ENCODE assay signal across 24 mouse cellular contexts in the genomic region with DNA sequence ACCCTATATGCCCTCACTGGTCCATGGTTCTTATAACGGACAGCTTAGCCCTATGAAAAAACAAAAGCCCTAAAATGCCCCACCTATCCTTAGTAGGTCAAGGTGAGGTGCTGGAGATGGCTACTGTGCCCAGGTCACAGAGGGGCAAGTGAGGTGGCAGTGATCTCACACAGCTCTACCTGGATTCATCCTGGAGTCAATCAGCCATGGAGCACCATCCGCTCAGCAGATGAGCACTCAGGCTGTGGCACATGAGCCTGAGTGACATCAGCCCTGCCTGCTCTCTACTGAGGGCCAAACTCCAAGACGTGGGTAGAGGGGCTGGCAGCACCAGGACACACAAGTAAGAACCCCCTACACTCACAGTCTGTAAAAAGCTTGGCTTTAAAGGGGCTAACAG.
DNase-seq lines count a peak whose midpoint lies in the region; ATAC-seq and TF ChIP-seq lines count a peak whose summit lies in the region.
"Had no signal": no experiment of that assay in that cellular context is flagged by ENCODE, and none has a peak within 500 bp of the region (broad histone marks: within the 10 kb centered on the region; RNA-seq: fewer than 3 reads in every experiment).

No protein-coding gene starts in this region.

- ATAC-seq in forebrain, embryonic 11.5 days (replicated peaks; ENCODE audit: low FRiP score): no peak
- ATAC-seq in forebrain, embryonic 12.5 days (ENCODE audit: low FRiP score): no peak
- ATAC-seq: activated CD4-positive, CD25-positive, alpha-beta regulatory T cell, adult 4 months; CD4-positive, CD25-positive, alpha-beta regulatory T cell, adult 4 months; forebrain, embryonic 13.5 days; forebrain, embryonic 15.5 days; Patski had no signal

- H3K36me3 ChIP-seq in forebrain, embryonic 11.5 days (ENCODE audit: control insufficient read depth, insufficient read depth, low read length): no peaks in the 10 kb centered on the region; the same call in 1 of the 2 replicates
- peaks cover 38% of the 10 kb centered on the region for H3K36me3 ChIP-seq in forebrain, embryonic 12.5 days (replicated peaks)
- H3K36me3 ChIP-seq in heart, embryonic 10.5 days: peaks cover 53% of the 10 kb centered on the region

- H3K9ac ChIP-seq in forebrain, embryonic 11.5 days (ENCODE audit: low read length): no peak overlapping the region
- H3K9ac ChIP-seq in forebrain, embryonic 12.5 days: no peak overlapping the region
- H3K9ac ChIP-seq: embryonic facial prominence, embryonic 12.5 days; forebrain, embryonic 13.5 days; forebrain, embryonic 15.5 days; forebrain, postnatal 0 days had no signal

- H3K4me3 ChIP-seq in cerebellum, adult 2 months (replicated peaks; ENCODE audit: insufficient read depth, low read depth, low read length): no peak overlapping the region
- no peak overlapping the region for H3K4me3 ChIP-seq in forebrain, embryonic 11.5 days (ENCODE audit: low read depth, low read length)
- no peak overlapping the region for H3K4me3 ChIP-seq in forebrain, embryonic 12.5 days (replicated peaks)
- H3K4me3 ChIP-seq in heart, embryonic 10.5 days: no peak overlapping the region
- H3K4me3 ChIP-seq: embryonic facial prominence, embryonic 10.5 days; embryonic facial prominence, embryonic 12.5 days; forebrain, embryonic 13.5 days; forebrain, embryonic 15.5 days had no signal

- no peak overlapping the region for H3K4me2 ChIP-seq in forebrain, embryonic 11.5 days (ENCODE audit: low read depth, low read length, severe bottlenecking)
- no peak overlapping the region for H3K4me2 ChIP-seq in forebrain, embryonic 12.5 days
- H3K4me2 ChIP-seq: embryonic facial prominence, embryonic 12.5 days; forebrain, embryonic 13.5 days; forebrain, embryonic 15.5 days had no signal

- TF ChIP-seq CTCF in cerebellum, adult 2 months (IDR thresholded peaks at IDR 0.05; ENCODE audit: borderline replicate concordance, insufficient read depth, low read depth, low read length): no peak

- H3K9me3 ChIP-seq in forebrain, embryonic 11.5 days (ENCODE audit: control insufficient read depth, low read length): no peaks in the 10 kb centered on the region
- H3K9me3 ChIP-seq in forebrain, embryonic 12.5 days: no peaks in the 10 kb centered on the region
- no peaks in the 10 kb centered on the region for H3K9me3 ChIP-seq in heart, embryonic 10.5 days
- H3K9me3 ChIP-seq: embryonic facial prominence, embryonic 10.5 days; embryonic facial prominence, embryonic 12.5 days; forebrain, embryonic 13.5 days; forebrain, embryonic 15.5 days; G1E had no signal

- peaks cover 31% of the 10 kb centered on the region for H3K4me1 ChIP-seq in cerebellum, adult 2 months (ENCODE audit: control insufficient read depth, insufficient read depth, low read length)
- H3K4me1 ChIP-seq in forebrain, embryonic 11.5 days (replicated peaks; ENCODE audit: control insufficient read depth, insufficient read depth, low read length): no peaks in the 10 kb centered on the region
- H3K4me1 ChIP-seq in forebrain, embryonic 12.5 days: peaks cover 14% of the 10 kb centered on the region
- peaks cover 43% of the 10 kb centered on the region for H3K4me1 ChIP-seq in heart, embryonic 10.5 days

- 0 out of 2 replicates have a peak overlapping the region, but pooled peaks have one; percentile 23 for H3K27ac ChIP-seq in cerebellum, adult 2 months (ENCODE audit: insufficient read depth, low read length)
- H3K27ac ChIP-seq in forebrain, embryonic 11.5 days (ENCODE audit: low read depth, low read length): no peak overlapping the region
- H3K27ac ChIP-seq in forebrain, embryonic 12.5 days: no peak overlapping the region
- H3K27ac ChIP-seq in heart, embryonic 10.5 days: no peak overlapping the region
- H3K27ac ChIP-seq: embryonic facial prominence, embryonic 10.5 days; embryonic facial prominence, embryonic 12.5 days; forebrain, embryonic 13.5 days; forebrain, embryonic 15.5 days had no signal

- peak in 1 of 2 experiments; percentile 23 for DNase-seq in cerebellum, adult 2 months
- no peak for DNase-seq in cerebellum, postnatal 36 days
- peak; percentile 27 for DNase-seq in forebrain, embryonic 11.5 days (ENCODE audit: low spot score)
- DNase-seq in heart, embryonic 10.5 days (ENCODE audit: low spot score): peak; percentile 63
- DNase-seq in heart, adult 8-10 months (ENCODE audit: low spot score): no peak
- peak; percentile 1 for DNase-seq in right cerebral cortex, postnatal 4 days
- DNase-seq in right cerebral cortex, adult 18-20 months: no peak
- DNase-seq: adrenal gland, adult 8-10 months; adrenal gland, postnatal 14 days; adrenal gland, postnatal 36 days; B cell, adult 2 months; cerebellum, adult 11-12 months; cerebellum, adult 8-10 months; forebrain, postnatal 0 days had no signal

- 44% methylated on average over 3 of the region's 3 CpGs for WGBS in cerebellum, adult 2 months
- WGBS in forebrain, embryonic 11.5 days: 96% methylated on average over 3 of the region's 3 CpGs
- 86% methylated on average over 3 of the region's 3 CpGs for WGBS in forebrain, embryonic 12.5 days
- 88% methylated on average over 3 of the region's 3 CpGs for WGBS in heart, embryonic 10.5 days

- no peaks in the 10 kb centered on the region for H3K27me3 ChIP-seq in cerebellum, adult 2 months (ENCODE audit: control insufficient read depth, insufficient read depth, low read length)
- H3K27me3 ChIP-seq in forebrain, embryonic 11.5 days (ENCODE audit: control insufficient read depth, insufficient read depth, low read length): no peaks in the 10 kb centered on the region
- H3K27me3 ChIP-seq in forebrain, embryonic 12.5 days: no peaks in the 10 kb centered on the region
- no peaks in the 10 kb centered on the region for H3K27me3 ChIP-seq in heart, embryonic 10.5 days (ENCODE audit: insufficient read depth, poor library complexity, severe bottlenecking)
- H3K27me3 ChIP-seq: CH12.LX; embryonic facial prominence, embryonic 12.5 days; forebrain, embryonic 13.5 days; forebrain, embryonic 15.5 days; Patski had no signal

- no peak for TF ChIP-seq POLR2A in cerebellum, adult 2 months (IDR thresholded peaks at IDR 0.05; ENCODE audit: borderline replicate concordance, insufficient read depth, low read length)

Comparison
In these comparisons a context has a peak if more than half of its experiments do, and no peak if none do; other contexts are left out.
1. DNase-seq: peak in forebrain, embryonic 11.5 days (single experiment), heart, embryonic 10.5 days (single experiment) and right cerebral cortex, postnatal 4 days (single experiment); none in cerebellum, postnatal 36 days (0 of 2), heart, adult 8-10 months (single experiment) and right cerebral cortex, adult 18-20 months (single experiment).